Mouse (Mus musculus) megakaryocyte, adult 5-6 weeks (primary cell): ENCODE measurements around the gene 2900026A02Rik. TPM values are rescaled to one million over a fixed set of nuclear protein-coding genes. Genes with fewer than 3 reads are reported as not detected.

Source experiments
- ATAC-seq: 2 replicates; pipeline ENCODE4 v1.8.0; 2016; ENCODE audit warnings: mild to moderate bottlenecking, inconsistent platforms; ENCODE audit not compliant: poor library complexity, severe bottlenecking
- total RNA-seq, 2 experiments: library from RNA; stranded (forward) in 1 of 2; stranded (reverse) in 1 of 2; fragments of 153-499, 151-499 nt in 1 of 2; fragments of 221-1000, 200-1000 nt in 1 of 2; gene quantifications; 2 replicates each; pipeline versions ENCODE4 v1.2.3 to v1.2.4; 2015 to 2017

2900026A02Rik gene
- total RNA-seq, 2 experiments from 2014 or later = 0.11 to 0.29 TPM

DNA sequence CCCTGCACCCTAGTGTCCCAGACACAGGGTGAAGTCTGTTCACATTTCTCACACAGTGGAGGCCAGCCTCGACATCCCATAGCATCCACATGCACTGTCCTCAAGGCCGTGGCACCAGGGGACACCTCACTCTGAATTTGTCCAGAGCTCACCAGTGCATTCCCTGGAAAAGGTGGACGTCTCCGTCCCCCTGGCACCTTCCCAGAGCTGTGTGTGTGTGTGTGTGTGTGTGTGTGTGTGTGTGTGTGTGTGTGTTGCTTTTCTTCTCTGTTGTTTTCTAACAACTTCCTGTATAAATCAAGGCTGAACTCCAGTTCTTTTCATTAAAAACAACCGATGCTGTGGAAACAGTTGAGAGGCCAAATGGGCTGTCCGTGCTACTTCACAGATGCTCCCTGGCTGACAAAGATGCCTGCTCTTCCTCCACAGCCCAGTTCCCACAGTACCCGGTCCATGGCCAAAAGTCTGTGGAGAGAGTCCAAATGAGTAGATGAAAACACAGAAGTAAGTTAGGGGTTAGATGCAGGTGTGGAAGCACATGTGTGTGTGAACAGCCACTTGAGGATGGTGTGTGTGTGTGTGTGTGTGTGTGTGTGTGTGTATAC, 170.4 kb downstream of the 2900026A02Rik start:
- no peak for ATAC-seq

DNA sequence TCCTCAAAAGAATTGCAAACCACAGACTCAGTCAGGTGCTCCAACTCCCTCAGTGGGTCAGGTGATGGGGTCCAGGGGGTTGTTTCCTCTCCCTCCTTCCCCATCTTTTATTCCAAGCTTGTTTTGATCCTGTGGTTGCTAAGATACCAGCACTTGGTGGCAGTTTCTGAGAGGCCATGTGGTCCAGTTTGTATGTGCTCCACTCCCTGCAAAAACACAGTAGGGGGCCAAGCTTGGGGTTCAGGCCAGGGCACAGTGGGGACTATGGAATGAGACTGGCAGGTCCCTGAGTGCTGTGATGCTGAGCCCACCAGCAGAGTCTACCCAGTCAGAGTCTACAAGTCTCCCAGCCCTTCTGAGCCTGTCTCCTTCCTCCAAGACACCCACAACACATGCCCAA, 171.2 kb downstream of the 2900026A02Rik start:
- no peak for ATAC-seq

DNA sequence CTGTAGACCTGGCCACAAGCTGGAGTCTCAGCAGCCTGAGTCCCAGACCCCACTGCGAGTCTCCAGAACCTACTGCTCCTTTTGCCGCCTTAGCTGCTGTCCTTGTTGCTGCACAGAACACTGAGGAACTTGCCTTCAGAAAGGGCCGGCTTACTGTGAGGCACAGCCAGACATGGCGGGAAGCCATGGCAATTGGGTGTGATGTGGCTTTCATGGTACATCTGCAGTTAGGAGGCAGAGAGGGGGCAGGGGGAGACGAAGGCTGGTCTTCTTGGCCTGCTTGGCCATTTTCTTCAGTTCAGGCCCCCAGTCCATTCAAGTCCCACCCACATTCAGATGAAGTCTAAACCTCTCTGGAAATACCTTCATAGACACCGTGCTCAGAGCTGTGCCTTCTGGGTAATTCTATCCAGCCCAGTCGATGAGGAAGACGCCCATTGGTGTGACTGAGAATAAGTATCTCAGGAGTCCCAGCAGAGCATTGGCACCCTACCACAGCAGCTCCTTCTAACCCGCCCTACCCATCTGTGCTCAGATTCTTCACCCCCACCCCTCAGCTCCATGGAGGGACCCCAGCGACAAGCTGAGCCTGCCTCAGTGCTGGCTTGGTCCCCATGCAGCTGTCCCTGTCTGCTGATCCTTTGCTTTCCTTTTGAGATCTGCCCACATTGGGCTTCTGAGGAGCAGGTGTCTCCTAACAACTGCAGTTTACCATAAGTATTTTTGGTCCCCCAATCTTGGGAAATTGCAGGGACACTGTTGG, 175.3 kb downstream of the 2900026A02Rik start:
- no peak for ATAC-seq

DNA sequence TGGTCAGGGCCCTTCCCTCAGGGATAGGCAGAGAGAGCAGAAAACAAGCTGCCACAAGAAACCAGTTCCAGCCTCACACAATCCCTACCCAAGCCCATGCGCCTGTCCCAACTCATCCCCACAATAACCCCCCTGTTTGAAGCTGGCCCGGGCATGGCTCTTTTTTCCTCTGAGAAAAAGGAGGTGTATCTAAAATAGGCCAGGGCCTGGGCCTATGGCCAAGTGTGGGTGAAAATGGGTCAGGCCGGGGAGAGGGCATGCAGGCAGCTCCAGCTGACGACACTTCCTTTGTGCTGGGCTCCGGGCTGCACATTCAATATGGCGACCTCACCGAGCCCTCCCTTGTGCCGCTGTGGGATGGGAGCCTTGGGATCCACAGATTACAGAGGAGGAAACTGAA, 177.5 kb downstream of the 2900026A02Rik start:
- no peak for ATAC-seq

DNA sequence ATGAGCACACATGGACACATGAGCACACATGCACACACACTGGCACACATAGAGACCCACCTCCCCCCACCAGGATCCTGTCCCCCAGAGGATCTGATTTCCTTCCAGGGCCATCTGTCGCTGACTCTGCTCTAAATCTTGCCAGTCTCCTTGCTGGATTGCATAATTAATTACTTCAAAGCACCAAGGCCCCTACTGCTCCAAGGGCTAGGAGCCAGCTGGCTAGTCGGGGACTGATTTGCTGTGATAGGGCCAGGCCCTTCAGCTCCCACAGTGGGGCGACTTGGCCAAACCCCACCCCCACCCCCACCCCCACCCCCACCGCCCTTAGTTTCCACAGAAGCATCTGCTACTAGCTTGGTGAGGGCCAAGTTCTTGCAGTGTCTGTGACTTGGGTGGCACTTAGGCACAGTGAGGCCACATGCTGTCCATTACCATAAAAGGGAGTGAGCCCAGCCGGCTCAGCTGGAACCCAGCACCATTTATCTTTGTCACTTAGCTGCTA, 179.4 kb downstream of the 2900026A02Rik start:
- ATAC-seq = no peak

DNA sequence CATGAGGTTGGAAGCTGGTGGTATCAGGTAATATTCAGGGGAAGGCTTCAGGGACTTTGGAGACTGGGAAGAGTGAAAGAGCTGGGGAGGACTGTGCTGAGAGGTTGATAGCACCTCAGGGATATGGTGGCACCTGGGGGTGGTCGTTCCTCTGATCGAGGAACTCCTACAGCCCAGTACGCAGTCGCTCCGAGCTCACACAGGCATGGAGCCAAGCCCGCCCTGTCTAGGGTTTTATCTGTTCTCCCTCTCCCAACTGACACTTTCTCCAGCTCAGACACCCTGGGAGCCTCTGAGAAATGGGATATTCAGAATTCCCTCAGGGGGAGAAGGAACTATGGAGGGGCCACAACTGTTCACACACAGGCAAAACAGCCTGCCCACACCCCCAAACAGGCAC, 180.3 kb downstream of the 2900026A02Rik start:
- ATAC-seq = no peak

DNA sequence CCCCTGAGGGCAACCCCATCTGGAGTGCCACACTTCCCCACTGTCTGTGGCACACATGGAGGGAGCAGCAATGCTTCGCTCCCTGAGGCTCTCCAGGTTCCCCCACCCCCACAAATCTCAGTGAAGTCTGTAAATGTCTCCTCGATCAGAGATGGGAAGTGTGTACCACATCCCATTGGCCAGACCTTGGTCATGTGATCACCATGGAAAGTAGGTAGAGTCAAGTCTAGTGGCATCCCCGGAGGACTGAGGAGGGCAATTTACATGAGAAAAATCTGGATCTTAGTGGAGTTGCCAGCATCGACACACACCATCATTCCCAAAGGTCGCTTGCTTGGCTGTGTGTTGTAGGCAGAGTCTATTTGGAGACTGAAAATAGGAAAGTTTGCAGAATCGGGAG, 182.4 kb downstream of the 2900026A02Rik start:
- ATAC-seq = no peak

Other genes starting within 250 kb of the 2900026A02Rik start
- gene Grk3, start 205.4 kb downstream of the 2900026A02Rik start, total RNA-seq (2015) = 22.4 and 23.3 TPM in 2 replicates
- 29.3 and 38.7 TPM in 2 replicates for gene Grk3, start 205.4 kb downstream of the 2900026A02Rik start, total RNA-seq (2017)
- not detected in 2 replicates for gene Crybb2, start 151.1 kb downstream of the 2900026A02Rik start, total RNA-seq (2015)
- gene Crybb2, start 151.1 kb downstream of the 2900026A02Rik start, total RNA-seq (2017) = not detected in 2 replicates
- gene Crybb3, start 139.7 kb downstream of the 2900026A02Rik start, total RNA-seq (2015) = not detected in 2 replicates
- not detected in 2 replicates for gene Crybb3, start 139.7 kb downstream of the 2900026A02Rik start, total RNA-seq (2017)
- not detected in 2 replicates for gene Tmem211, start 5.7 kb upstream of the 2900026A02Rik start, total RNA-seq (2015)
- gene Tmem211, start 5.7 kb upstream of the 2900026A02Rik start, total RNA-seq (2017) = not detected in 2 replicates
- not detected in 2 replicates for gene Sgsm1, start 89.5 kb upstream of the 2900026A02Rik start, total RNA-seq (2015)
- not detected in 2 replicates for gene Sgsm1, start 89.5 kb upstream of the 2900026A02Rik start, total RNA-seq (2017)
- gene Aym1, start 136.1 kb upstream of the 2900026A02Rik start, total RNA-seq (2015) = not detected in 2 replicates
- gene Aym1, start 136.1 kb upstream of the 2900026A02Rik start, total RNA-seq (2017) = not detected in 2 replicates